Mouse (Mus musculus) kidney, embryonic 16.5 days (tissue): ENCODE measurements around the gene Slc35e3. TPM values are rescaled to one million over a fixed set of nuclear protein-coding genes. Genes with fewer than 3 reads are reported as not detected.

ENCODE experiments used
- ATAC-seq: fragments of 200-750 bp; cut with Nextera tagmentation; 2 replicates; pipeline ENCODE4 v1.8.0; 2017; ENCODE audit warnings: moderate TSS enrichment; ENCODE audit not compliant: low FRiP score, low TSS enrichment
- H3K27ac ChIP-seq: fragments of 300-500 bp; sonication (generic); 2 replicates; pipeline ENCODE4 v1.5.1; 2014; ENCODE audit warnings: low read length
- H3K27me3 ChIP-seq: fragments of 300-500 bp; sonication (generic); 2 replicates; pipeline ENCODE4 v1.6.1; 2014; ENCODE audit warnings: low read length, control low read depth, mixed read lengths; ENCODE audit not compliant: insufficient read depth
- H3K36me3 ChIP-seq: fragments of 300-500 bp; sonication (generic); 2 replicates; pipeline ENCODE4 v1.6.1; 2014; ENCODE audit warnings: low read length, control low read depth, mixed read lengths; ENCODE audit not compliant: insufficient read depth
- H3K4me1 ChIP-seq: fragments of 300-500 bp; sonication (generic); 2 replicates; pipeline ENCODE4 v1.6.1; 2014; ENCODE audit warnings: low read length, control low read depth, mixed read lengths; ENCODE audit not compliant: insufficient read depth
- H3K4me2 ChIP-seq: fragments of 300-500 bp; sonication (generic); replicated peaks from 2 replicates; pipeline ENCODE4 v1.6.1; 2014; ENCODE audit warnings: low read depth, low read length
- H3K4me3 ChIP-seq: fragments of 300-500 bp; sonication (generic); 2 replicates; pipeline ENCODE4 v1.5.1; 2014; ENCODE audit warnings: mild to moderate bottlenecking, low read length
- H3K9ac ChIP-seq: fragments of 300-500 bp; sonication (generic); replicated peaks from 2 replicates; pipeline ENCODE4 v1.6.1; 2014; ENCODE audit warnings: low read length
- H3K9me3 ChIP-seq: fragments of 300-500 bp; sonication (generic); 2 replicates; pipeline ENCODE4 v1.6.1; 2016; ENCODE audit warnings: low read length, control low read depth
- WGBS: fragments of 180-500 bp; shearing (Covaris S2); extraction: QIAGEN DNeasy Blood & Tissue Kit; methylation state at CpG from one replicate; pipeline ENCODE4 v1.1.7; 2014; 5-methylcytosine and 5-hydroxymethylcytosine counted together
- polyA plus RNA-seq: library from polyadenylated mRNA; unstranded; fragments of >200 nt; fragmentation: Nextera tagmentation; extraction: Ambion mirVana; gene quantifications from 2 replicates; pipeline ENCODE4 v1.2.1, GENCODE M21; 2015

Slc35e3 gene
- polyA plus RNA-seq, 1 experiment from 2014 or later, result 15.2 TPM

GRCm38 (mm10) chr10:117695605-117696004, 50.6 kb downstream of the Slc35e3 start:
- ATAC-seq, result no peak
- Histone ChIP-seq H3K4me2 (no peak overlapping the region), H3K9ac (no peak overlapping the region), H3K36me3 (peaks cover 87% of the 10 kb centered on the region), H3K27me3 (no peaks in the 10 kb centered on the region), H3K4me3 (no peak overlapping the region), H3K27ac (no peak overlapping the region), H3K4me1 (no peaks in the 10 kb centered on the region), H3K9me3 (no peaks in the 10 kb centered on the region)
- 97% methylated on average over 4 of the region's 4 CpGs for WGBS

DNA sequence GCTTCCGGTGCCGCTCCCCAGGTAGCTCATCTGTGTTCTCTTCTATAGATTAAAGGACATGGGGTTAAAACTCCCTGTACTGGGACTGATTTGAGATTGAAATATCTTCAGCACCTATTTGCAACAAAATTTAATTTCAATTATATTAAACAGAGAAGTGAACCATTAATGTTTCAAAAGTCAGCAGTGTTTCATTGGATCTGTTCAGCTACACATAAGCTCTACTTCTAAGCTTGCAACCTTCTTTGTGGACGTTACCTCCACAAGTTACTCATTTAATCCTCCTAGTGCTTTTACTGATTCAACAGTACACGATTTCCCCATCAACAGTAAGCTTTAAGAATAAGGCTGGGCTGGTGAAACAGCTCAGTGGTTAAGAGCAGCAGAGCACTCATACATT, 51.1 kb downstream of the Slc35e3 start:
- no peak for ATAC-seq
- H3K4me1 ChIP-seq, result no peaks in the 10 kb centered on the region
- no peak overlapping the region for H3K9ac ChIP-seq
- H3K36me3 ChIP-seq, result peaks cover 87% of the 10 kb centered on the region
- no peak overlapping the region for H3K27ac ChIP-seq
- no peaks in the 10 kb centered on the region for H3K9me3 ChIP-seq
- no peak overlapping the region for H3K4me3 ChIP-seq
- no peak overlapping the region for H3K4me2 ChIP-seq
- 95% methylated on average over 4 of the region's 4 CpGs for WGBS
- H3K27me3 ChIP-seq, result no peaks in the 10 kb centered on the region

DNA sequence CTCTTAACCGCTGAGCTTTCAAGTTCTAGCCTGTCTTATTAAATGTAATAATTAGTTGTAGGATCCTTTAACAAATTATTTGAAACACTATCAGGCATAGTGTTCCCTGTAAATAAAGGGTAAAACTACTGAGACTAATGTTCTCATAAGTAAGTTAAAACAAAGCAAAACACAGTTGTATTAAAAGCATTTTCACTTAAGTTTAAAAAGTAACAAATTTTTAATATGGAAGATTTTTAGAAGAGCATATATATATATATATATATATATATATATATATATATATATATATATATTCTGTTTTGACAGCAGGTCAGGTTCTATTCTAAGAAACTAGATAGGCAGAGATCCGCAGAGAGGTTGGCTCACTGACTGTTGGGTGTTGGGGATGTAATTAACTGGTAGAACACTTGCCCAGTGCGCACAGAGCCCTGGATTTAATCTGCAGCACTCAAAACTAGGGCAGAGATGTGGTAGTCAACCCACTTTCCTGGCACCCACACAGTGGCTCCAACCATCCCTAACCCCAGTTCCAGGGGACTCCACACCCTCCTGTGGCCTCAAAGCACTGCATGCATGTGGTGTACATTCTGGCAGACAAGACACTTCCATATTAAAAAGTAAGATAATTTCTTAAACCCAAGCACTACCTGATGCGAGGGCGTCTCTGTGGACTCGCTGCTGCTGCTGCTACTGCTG, 51.8 kb downstream of the Slc35e3 start:
- no peak for ATAC-seq
- H3K4me2 ChIP-seq, result no peak overlapping the region
- peaks cover 86% of the 10 kb centered on the region for H3K36me3 ChIP-seq

GRCm38 (mm10) chr10:117692953-117693352, 53.2 kb downstream of the Slc35e3 start:
- Histone ChIP-seq H3K9ac (no peak overlapping the region), H3K36me3 (peaks cover 81% of the 10 kb centered on the region), H3K27me3 (no peaks in the 10 kb centered on the region), H3K27ac (no peak overlapping the region), H3K4me1 (no peaks in the 10 kb centered on the region), H3K9me3 (no peaks in the 10 kb centered on the region), H3K4me3 (no peak overlapping the region), H3K4me2 (no peak overlapping the region)
- ATAC-seq, result no peak
- WGBS, result 94% methylated on average over 5 of the region's 5 CpGs

More for the DNA sequence above, 51.8 kb downstream of the Slc35e3 start:
- Histone ChIP-seq H3K9ac (no peak overlapping the region), H3K27ac (no peak overlapping the region), H3K27me3 (no peaks in the 10 kb centered on the region), H3K4me1 (no peaks in the 10 kb centered on the region), H3K9me3 (no peaks in the 10 kb centered on the region), H3K4me3 (no peak overlapping the region)
- WGBS, result 95% methylated on average over 6 of the region's 6 CpGs

DNA sequence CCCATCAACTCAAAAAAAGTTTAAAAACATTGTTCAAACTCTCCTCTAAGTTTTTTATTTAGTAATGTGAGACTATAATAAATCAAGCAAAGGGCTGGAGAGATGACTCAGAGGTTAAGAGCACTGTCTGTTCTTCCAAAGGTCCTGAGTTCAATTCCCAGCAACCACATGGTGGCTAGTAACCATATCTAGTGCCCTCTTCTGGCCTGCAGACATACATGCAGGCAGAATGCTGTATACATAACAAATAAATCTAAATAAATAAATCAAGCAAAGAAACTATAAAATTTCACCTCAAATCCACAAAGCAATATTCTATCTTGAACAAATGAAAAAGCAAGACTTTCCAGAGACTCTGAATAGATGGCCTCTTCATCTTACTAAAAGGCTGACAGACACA, 54.0 kb downstream of the Slc35e3 start:
- Histone ChIP-seq H3K4me2 (no peak overlapping the region), H3K27ac (no peak overlapping the region), H3K36me3 (peaks cover 74% of the 10 kb centered on the region), H3K9ac (no peak overlapping the region), H3K4me3 (no peak overlapping the region), H3K27me3 (no peaks in the 10 kb centered on the region), H3K4me1 (no peaks in the 10 kb centered on the region), H3K9me3 (no peaks in the 10 kb centered on the region)
- no peak for ATAC-seq

DNA sequence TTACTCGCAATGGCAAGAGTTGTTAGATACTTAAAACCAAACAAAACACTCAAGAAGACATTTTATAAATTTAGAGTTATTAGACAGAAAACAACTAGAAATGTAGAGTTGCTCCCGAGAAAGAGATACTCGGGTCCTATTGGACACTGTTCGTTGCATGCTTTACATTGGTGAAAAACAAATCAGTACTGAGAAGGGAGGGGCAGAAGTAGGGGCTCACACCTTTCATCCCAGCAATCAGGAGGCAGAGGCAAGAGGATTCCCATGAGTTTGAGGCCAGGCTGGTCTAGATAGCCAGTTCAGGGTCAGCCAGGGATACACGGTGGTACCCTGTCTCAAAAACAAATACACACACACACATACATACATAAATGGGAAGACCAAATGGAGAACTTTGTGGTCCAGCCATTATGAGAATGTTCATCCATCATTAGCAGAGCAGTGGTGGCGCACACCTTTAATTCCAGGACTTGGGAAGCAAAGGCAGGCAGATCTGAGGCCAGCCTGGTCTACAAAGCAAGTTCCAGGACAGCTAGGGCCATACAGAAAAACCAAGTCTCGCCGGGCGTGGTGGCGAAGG, 54.7 kb downstream of the Slc35e3 start:
- no peak overlapping the region for H3K9ac ChIP-seq
- ATAC-seq, result no peak
- H3K4me2 ChIP-seq, result no peak overlapping the region
- WGBS, result 98% methylated on average over 10 of the region's 10 CpGs
- H3K36me3 ChIP-seq, result peaks cover 68% of the 10 kb centered on the region
- no peaks in the 10 kb centered on the region for H3K4me1 ChIP-seq
- H3K27ac ChIP-seq, result no peak overlapping the region
- H3K9me3 ChIP-seq, result no peaks in the 10 kb centered on the region
- no peaks in the 10 kb centered on the region for H3K27me3 ChIP-seq
- H3K4me3 ChIP-seq, result no peak overlapping the region

GRCm38 (mm10) chr10:117690770-117691296, 55.3 kb downstream of the Slc35e3 start:
- H3K36me3 ChIP-seq, result peaks cover 62% of the 10 kb centered on the region
- H3K4me1 ChIP-seq, result no peaks in the 10 kb centered on the region
- H3K27me3 ChIP-seq, result no peaks in the 10 kb centered on the region
- no peak overlapping the region for H3K9ac ChIP-seq
- WGBS, result 95% methylated on average over 3 of the region's 3 CpGs
- no peak overlapping the region for H3K4me3 ChIP-seq
- ATAC-seq, result no peak
- H3K9me3 ChIP-seq, result no peaks in the 10 kb centered on the region
- H3K4me2 ChIP-seq, result no peak overlapping the region
- no peak overlapping the region for H3K27ac ChIP-seq

GRCm38 (mm10) chr10:117690101-117690352, 56.1 kb downstream of the Slc35e3 start:
- WGBS, result 92% methylated on average over 2 of the region's 2 CpGs
- Histone ChIP-seq H3K4me3 (no peak overlapping the region), H3K27me3 (no peaks in the 10 kb centered on the region), H3K9ac (no peak overlapping the region), H3K9me3 (no peaks in the 10 kb centered on the region), H3K4me2 (no peak overlapping the region), H3K36me3 (peaks cover 54% of the 10 kb centered on the region), H3K27ac (no peak overlapping the region), H3K4me1 (no peaks in the 10 kb centered on the region)
- ATAC-seq, result no peak

- Histone ChIP-seq H3K4me2 (no peak overlapping the region), H3K9ac (no peak overlapping the region), H3K27me3 (no peaks in the 10 kb centered on the region), H3K9me3 (no peaks in the 10 kb centered on the region), H3K27ac (no peak overlapping the region), H3K4me1 (no peaks in the 10 kb centered on the region), H3K4me3 (no peak overlapping the region), H3K36me3 (peaks cover 49% of the 10 kb centered on the region)
- WGBS, result 98% methylated on average over 11 of the region's 11 CpGs
- no peak for ATAC-seq
These were observed 56.7 kb downstream of the Slc35e3 start for GRCm38 (mm10) chr10:117689297-117690100.
